Mouse (Mus musculus) granulocyte monocyte progenitor cell, adult 5-6 weeks (primary cell): ENCODE data around the gene Ranbp1. TPM values are rescaled to one million over a fixed set of nuclear protein-coding genes. Genes with fewer than 3 reads are reported as not detected.
A peak's percentile ranks its signal among the peaks of the same experiment; 100 is the strongest.
"Not testable (repeated sequence)": the region's sequence is repeated elsewhere in the genome, so short reads cannot be mapped to it uniquely, and the experiment has no call there.

Experiments
- ATAC-seq: replicated peaks from 2 replicates; pipeline ENCODE4 v1.8.0; 2016; ENCODE audit warnings: mild to moderate bottlenecking, moderate TSS enrichment, inconsistent platforms; ENCODE audit not compliant: poor library complexity, severe bottlenecking
- total RNA-seq, 2 experiments: library from RNA; stranded (forward) in 1 of 2; stranded (reverse) in 1 of 2; fragments of 200-712, 200-1000 nt in 1 of 2; fragments of >200 nt in 1 of 2; fragmentation: Nextera tagmentation in 1 of 2; gene quantifications; 2 replicates each; pipeline ENCODE4 v1.2.3; 2014 to 2017

Ranbp1 gene
- total RNA-seq, 2 experiments from 2014 or later = 446 to 506 TPM

DNA sequence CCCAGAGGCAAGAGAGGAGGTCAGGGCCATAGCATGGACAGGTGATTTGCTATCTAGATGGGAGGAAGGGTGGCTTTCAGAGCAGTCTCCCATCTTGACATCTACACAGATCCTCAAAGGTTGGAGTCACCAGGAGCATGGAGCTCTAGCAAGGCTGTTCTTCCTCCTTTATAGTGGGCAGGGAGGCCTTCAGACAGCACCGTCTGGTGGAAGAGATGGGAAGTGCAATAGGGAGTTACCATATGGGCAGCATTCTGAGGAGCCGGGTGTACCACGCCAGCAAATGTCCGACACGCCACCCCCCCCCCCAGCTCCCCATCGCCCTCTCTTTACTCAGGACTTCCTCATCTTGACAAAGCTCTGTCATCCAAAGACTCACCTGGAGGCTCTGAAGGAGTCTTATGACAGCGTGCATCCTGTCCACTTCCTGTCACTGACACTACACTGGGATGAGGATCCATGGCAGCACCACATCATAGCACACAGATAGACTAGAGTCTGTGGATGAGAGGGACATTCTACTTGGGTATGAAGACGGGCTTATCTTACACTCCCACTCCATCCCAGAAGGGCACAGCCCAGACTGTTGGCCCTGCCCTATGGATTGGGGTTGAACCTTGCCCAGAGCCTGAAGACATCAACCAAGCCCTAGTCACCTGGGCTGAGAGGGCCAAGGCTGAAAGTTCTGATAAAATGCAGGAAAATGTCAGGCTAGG is 37.7 kb downstream of the Ranbp1 start:
- ATAC-seq = peak; percentile 78

DNA sequence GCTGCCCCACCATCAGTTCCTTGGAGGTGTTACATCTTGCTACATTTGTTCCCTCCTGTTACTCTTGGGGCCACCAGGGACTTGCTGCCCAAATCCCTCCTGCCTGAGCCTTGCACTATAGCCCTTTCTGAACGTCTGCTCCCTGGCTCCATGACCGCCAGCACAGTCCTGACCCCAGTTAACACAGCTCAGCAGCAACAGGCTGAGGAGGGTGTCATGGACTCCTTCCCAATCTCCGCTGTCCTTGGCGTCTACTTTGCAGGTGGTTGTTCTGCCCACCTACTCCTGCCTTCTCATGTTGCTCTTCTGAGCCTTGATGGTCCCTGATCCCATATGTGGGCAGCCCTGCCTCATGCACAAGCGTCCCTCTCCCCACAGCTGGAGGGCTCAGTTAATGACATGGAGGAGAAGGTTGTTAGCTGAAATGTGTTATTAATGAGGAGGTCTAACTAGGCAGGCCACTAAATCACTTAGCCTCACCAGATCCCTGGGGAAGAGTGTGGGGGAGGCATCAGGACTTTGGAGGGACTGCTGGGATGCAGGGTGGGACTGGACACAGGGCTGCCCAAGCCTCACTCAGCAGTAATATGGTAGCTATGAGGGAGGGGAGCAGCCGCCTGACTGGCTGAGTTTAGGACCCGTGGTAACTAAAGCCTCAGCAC is 45.0 kb downstream of the Ranbp1 start:
- no peak for ATAC-seq

DNA sequence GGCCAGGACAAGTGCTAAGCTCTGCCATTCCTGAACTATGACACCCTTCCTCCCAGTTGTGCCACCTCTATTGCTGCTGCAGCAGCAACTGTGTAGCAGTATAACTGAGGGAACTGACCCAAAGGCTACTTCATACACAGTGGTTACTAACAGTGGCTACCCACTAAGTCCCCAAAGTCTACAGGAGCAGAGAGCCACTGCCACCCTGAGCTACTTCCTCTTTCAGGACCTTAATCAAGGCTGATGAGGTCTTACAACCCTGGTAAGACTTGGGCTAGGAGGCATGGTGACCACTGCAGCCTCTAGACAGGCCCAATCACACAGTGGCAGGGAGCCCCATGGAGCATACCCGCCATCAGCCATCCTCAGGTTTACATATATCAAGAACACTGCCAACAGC is 46.5 kb downstream of the Ranbp1 start:
- peak; percentile 78 for ATAC-seq

DNA sequence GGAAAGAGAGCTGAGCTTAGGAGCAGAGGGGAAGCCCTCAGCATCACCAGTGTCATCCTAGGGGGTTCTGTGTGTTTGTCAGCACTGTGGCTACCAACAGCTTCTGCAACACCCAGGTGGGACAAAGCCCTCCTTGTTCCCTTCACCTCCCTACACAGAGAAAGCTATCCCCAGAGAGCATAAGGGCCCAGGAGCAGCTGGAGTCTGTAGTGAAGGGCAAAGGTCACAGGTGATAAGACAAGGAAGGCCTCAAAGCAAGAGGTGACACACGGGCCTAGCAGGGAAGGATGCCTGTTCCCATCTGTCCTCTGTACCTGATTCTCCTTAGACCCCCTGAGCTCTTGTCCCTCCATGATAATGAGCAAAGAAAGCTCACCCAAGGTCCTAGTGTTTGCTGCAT is 46.9 kb downstream of the Ranbp1 start:
- no peak for ATAC-seq

DNA sequence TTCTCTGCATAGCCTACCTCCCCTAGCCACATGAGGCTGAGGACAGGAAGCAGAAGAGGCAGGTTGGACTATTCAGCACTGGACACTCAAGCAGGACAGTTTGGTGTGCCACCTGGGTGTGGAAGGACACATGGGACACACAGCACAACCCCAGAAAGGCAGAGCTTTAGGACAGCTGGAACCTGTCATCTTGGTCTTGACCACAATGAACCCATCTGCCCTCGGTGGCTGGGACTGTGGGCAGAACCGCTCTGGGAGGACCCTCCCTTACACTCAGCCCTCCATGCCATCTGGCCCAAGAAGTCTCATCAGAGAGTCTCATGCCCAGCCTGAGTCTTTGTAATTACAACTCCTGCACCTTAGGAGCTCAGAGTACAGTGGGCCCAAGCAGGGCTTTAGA is 48.5 kb downstream of the Ranbp1 start:
- ATAC-seq = no peak

DNA sequence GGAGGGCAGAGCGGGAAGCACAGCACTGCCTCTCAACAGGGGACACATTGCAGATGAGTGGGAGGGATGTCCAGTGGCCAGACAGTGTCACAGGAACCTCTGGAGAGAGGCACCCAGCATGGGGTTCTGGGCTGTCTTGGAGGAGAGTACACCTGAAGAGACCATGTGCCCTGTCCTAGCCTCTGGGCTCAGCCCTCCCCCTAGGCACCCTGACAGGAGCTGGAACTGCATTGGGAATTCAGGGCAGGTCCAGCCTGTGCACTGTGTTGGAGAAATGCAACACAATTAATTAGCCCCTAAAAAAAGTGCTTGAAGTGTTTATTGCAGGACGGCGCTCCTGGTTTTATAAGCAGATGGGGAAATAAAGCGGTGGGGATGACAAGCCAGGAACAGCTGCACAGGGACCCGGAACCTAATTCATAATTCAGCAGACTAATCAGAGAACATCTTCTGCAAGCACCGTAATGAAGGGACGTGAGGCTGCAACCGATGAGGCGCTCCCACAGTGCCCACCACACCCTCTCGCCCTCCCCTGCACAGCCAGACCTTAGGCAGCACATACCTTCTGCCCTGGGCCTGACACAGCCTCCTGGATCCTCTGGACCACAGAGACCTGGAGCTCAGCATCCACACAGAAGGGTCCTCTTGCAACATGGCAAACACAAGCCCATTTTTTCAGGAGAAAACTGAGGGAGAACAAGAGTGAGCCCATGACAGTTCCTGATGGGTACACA is 50.0 kb downstream of the Ranbp1 start:
- ATAC-seq = no peak

DNA sequence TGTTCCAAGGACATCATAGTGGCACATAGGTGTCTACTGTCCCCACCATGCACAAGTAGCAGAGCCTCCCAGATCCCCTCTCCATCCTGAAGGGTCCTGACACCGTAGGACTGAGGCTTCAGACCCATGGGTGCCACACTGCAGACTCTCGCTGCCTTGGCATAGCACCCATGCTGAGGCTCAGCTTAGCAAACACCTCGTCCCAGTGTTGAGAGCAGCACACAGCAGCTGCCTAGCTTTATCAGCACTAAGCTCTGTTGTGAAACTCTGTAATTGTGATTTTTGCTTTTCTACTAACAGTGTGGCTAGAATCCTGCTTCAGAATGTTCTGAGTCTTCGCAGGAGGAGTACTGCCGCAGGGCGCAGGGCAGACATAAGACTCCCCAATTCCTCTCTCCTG is 50.7 kb downstream of the Ranbp1 start:
- ATAC-seq = no peak

DNA sequence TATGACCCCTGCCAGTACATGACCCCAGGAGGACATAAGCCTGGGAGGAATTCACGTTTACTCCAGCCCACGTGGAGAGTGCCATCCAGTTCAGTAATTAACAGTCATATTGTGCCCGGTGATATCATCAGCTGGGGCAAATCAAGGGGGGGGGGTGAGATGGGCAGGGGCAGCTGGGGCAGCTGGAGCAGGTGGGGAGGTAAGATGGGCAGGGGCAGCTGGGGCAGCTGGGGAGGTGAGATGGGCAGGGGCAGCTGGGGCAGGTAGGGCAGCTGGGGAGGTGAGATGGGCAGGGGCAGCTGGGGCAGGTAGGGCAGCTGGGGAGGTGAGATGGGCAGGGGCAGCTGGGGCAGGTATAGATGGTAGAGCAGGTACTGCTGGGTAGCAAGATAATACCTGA is 53.0 kb downstream of the Ranbp1 start:
- not testable (repeated sequence) for ATAC-seq

DNA sequence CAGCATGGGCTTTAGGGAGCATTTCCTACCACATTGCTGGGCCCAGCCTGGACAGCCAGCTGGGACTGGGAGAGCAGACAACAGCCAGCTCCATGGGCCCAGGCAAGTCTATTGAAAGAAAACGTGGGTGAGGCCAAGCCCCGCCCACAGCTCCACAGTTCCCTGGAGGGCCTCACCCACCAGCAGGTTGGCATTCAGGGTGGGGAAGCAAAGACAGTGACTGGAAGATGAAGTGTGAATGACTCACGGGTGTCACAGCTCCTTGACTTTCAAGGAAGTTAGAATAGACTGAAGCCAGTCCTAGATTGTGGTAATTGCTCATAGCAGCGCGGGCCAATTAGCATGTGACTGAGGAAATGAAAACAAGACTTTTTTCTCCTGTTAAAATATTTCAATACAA is 53.5 kb downstream of the Ranbp1 start:
- peak; percentile 94 for ATAC-seq

DNA sequence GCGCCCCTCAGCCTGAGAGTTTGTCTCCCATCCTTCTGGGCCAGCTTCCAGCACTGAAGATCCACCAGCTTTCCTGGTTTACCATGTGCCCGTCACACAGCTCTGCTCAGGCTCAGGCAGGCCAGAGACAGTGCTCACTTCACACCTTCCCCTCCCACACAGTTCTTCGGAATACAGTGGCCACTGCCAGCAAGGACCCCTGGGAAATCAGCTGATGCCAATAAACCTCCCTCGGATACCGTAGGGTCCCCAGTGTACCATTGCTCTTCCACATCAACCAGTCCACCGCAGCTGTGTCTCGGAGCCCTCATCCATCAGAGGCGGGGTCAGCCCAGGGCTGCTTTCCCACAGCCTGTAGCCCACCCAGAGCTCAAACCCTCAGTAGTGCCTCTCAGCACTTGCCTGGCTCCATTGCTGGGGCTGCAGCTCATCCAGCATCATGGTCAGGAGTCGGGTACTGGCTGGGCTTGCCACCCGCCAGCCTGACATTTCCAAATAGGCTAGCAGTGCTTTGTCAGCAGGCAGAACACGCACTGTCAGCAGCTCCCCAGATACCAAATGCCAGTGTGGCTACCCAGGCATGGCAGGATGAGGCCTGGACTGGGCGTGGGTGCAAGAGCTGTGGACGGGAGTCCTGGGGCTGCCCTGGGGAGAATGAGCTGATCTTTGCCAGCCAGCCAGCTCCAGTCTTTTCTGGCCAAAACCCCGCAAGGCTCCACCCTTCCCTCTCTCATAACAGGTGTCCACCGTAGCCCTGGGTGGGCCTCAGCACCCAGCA is 54.1 kb downstream of the Ranbp1 start:
- ATAC-seq = 0 out of 2 replicates have a peak, but pooled peaks have one; percentile 2

DNA sequence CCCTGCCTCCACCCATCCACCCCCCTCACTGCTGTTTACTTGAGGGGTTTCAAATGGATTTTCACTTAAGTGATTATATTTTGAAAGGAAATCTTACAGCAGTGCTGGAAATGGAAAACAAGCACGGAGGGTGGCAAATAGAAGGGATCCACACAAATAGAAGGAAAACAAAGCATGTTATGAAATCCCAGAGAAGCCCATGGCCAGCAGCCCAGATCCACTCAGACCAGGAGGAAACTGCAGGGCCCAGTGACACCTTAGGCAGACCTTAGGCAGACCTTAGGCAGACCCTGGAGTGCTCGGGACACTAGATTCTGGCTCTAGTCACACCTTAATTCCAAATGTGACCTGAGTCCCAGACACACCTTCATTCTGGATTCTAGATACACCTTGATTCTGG is 57.5 kb downstream of the Ranbp1 start:
- ATAC-seq = no peak

Other genes starting within 250 kb of the Ranbp1 start
- 22.3 and 53.9 TPM in 2 replicates for gene Dgcr6, start 195.9 kb downstream of the Ranbp1 start, total RNA-seq (2014; fragmentation: Nextera tagmentation)
- 19.7 and 24.1 TPM in 2 replicates for gene Dgcr6, start 195.9 kb downstream of the Ranbp1 start, total RNA-seq (2017)
- gene Prodh, start 158.5 kb downstream of the Ranbp1 start, total RNA-seq (2014; fragmentation: Nextera tagmentation) = 30.0 and 39.3 TPM in 2 replicates
- gene Prodh, start 158.5 kb downstream of the Ranbp1 start, total RNA-seq (2017) = 57.8 and 64.9 TPM in 2 replicates
- gene Rtn4r, start 121.1 kb downstream of the Ranbp1 start, total RNA-seq (2014; fragmentation: Nextera tagmentation) = 4.5 and 14.7 TPM in 2 replicates
- 2.7 and 2.9 TPM in 2 replicates for gene Rtn4r, start 121.1 kb downstream of the Ranbp1 start, total RNA-seq (2017)
- not detected in 2 replicates for gene Ccdc188, start 30.9 kb downstream of the Ranbp1 start, total RNA-seq (2014; fragmentation: Nextera tagmentation)
- not detected in 2 replicates for gene Ccdc188, start 30.9 kb downstream of the Ranbp1 start, total RNA-seq (2017)
- 9.7 and 11.4 TPM in 2 replicates for gene Zdhhc8, start 13.6 kb downstream of the Ranbp1 start, total RNA-seq (2014; fragmentation: Nextera tagmentation)
- 2.3 and 3.6 TPM in 2 replicates for gene Zdhhc8, start 13.6 kb downstream of the Ranbp1 start, total RNA-seq (2017)
- 153 and 177 TPM in 2 replicates for gene Trmt2a, start 53 bp downstream of the Ranbp1 start, total RNA-seq (2014; fragmentation: Nextera tagmentation)
- gene Trmt2a, start 53 bp downstream of the Ranbp1 start, total RNA-seq (2017) = 99.7 and 109 TPM in 2 replicates
- gene Gm49776, start 9.6 kb upstream of the Ranbp1 start, total RNA-seq (2014; fragmentation: Nextera tagmentation) = 2.1 TPM in 1 of 2 replicates, not detected in the other
- not detected in 2 replicates for gene Gm49776, start 9.6 kb upstream of the Ranbp1 start, total RNA-seq (2017)
- 48.5 and 52.2 TPM in 2 replicates for gene Dgcr8, start 40.5 kb upstream of the Ranbp1 start, total RNA-seq (2014; fragmentation: Nextera tagmentation)
- gene Dgcr8, start 40.5 kb upstream of the Ranbp1 start, total RNA-seq (2017) = 46.3 and 54.4 TPM in 2 replicates
- 20.3 and 30.5 TPM in 2 replicates for gene Tango2, start 99.4 kb upstream of the Ranbp1 start, total RNA-seq (2014; fragmentation: Nextera tagmentation)
- gene Tango2, start 99.4 kb upstream of the Ranbp1 start, total RNA-seq (2017) = 5.4 and 8.8 TPM in 2 replicates
- 1.8 and 1.9 TPM in 2 replicates for gene Arvcf, start 99.5 kb upstream of the Ranbp1 start, total RNA-seq (2014; fragmentation: Nextera tagmentation)
- 0.21 and 2.8 TPM in 2 replicates for gene Arvcf, start 99.5 kb upstream of the Ranbp1 start, total RNA-seq (2017)
- gene Txnrd2, start 177.7 kb upstream of the Ranbp1 start, total RNA-seq (2014; fragmentation: Nextera tagmentation) = 13.1 and 28.8 TPM in 2 replicates
- gene Txnrd2, start 177.7 kb upstream of the Ranbp1 start, total RNA-seq (2017) = 8.8 and 9.7 TPM in 2 replicates
- 40.4 and 48.4 TPM in 2 replicates for gene Comt, start 178.1 kb upstream of the Ranbp1 start, total RNA-seq (2014; fragmentation: Nextera tagmentation)
- gene Comt, start 178.1 kb upstream of the Ranbp1 start, total RNA-seq (2017) = 34.1 and 34.6 TPM in 2 replicates
- 9.5 and 13.8 TPM in 2 replicates for gene Gnb1l, start 250.0 kb upstream of the Ranbp1 start, total RNA-seq (2014; fragmentation: Nextera tagmentation)
- 3.3 and 7.5 TPM in 2 replicates for gene Gnb1l, start 250.0 kb upstream of the Ranbp1 start, total RNA-seq (2017)